Mouse (Mus musculus): ENCODE results near the gene B4galt5. TPM values are rescaled to one million over a fixed set of nuclear protein-coding genes. Genes with fewer than 3 reads are reported as not detected.

B4galt5 gene
- polyA plus RNA-seq, 1 experiment from 2014 or later = 20.4 TPM

Other genes starting within 250 kb of the B4galt5 start
- 3.1 and 5.2 TPM in 2 replicates for gene Kcnb1, start 159.0 kb downstream of the B4galt5 start, polyA plus RNA-seq (2014; fragmentation: Nextera tagmentation; extraction: Ambion mirVana)
- 2.2 and 5.3 TPM in 2 replicates for gene Ptgis, start 108.6 kb downstream of the B4galt5 start, polyA plus RNA-seq (2014; fragmentation: Nextera tagmentation; extraction: Ambion mirVana)
- gene Slc9a8, start 72.5 kb upstream of the B4galt5 start, polyA plus RNA-seq (2014; fragmentation: Nextera tagmentation; extraction: Ambion mirVana) = 15.5 and 19.2 TPM in 2 replicates
- 127 and 146 TPM in 2 replicates for gene Rnf114, start 143.5 kb upstream of the B4galt5 start, polyA plus RNA-seq (2014; fragmentation: Nextera tagmentation; extraction: Ambion mirVana)
- gene Spata2, start 143.7 kb upstream of the B4galt5 start, polyA plus RNA-seq (2014; fragmentation: Nextera tagmentation; extraction: Ambion mirVana) = 27.4 and 29.9 TPM in 2 replicates
- gene Snai1, start 189.0 kb upstream of the B4galt5 start, polyA plus RNA-seq (2014; fragmentation: Nextera tagmentation; extraction: Ambion mirVana) = 0.53 and 4.4 TPM in 2 replicates

Measured in midbrain, embryonic 14.5 days (tissue).